Mouse (Mus musculus): Measurements from ENCODE around the gene Dmxl2. TPM values are rescaled to one million over a fixed set of nuclear protein-coding genes. Genes with fewer than 3 reads are reported as not detected.
A peak's percentile ranks its signal among the peaks of the same experiment; 100 is the strongest.

Gene Dmxl2
- polyA plus RNA-seq, 1 experiment: not detected

DNA sequence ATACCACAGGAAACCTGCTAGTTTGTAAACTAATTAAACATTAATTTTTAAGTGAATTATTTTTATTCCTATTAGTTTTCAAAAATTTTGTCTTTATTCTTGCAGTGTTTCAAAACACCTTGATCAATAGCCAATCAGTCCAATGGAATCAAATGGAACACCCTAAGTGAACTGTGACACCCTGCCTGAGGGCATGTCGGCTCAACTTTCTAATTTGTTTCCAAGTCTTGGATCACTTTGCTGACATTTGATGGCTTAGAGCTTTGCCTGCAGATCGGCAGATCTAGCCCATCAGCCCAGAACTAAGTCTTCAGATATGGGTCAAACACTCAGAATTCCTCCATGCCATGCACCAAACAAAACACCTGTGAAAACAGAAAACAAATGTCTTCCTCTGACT is 14.6 kb upstream of the Dmxl2 start:
- Histone ChIP-seq H3K4me1 (ENCODE audit: control insufficient read depth, insufficient read depth, low read length) (peaks cover 3% of the 10 kb centered on the region), H3K27ac (ENCODE audit: insufficient read depth, low read depth, low read length) (no peak overlapping the region), H3K4me3 (ENCODE audit: insufficient read depth, low read depth, low read length) (no peak overlapping the region)
- 68% methylated on average over 2 of the region's 2 CpGs for WGBS
- TF ChIP-seq CTCF (IDR thresholded peaks at IDR 0.05; ENCODE audit: insufficient read depth, low read depth, low read length) (no peak), POLR2A (IDR thresholded peaks at IDR 0.05; ENCODE audit: insufficient read depth, low read depth, low read length) (no peak)

DNA sequence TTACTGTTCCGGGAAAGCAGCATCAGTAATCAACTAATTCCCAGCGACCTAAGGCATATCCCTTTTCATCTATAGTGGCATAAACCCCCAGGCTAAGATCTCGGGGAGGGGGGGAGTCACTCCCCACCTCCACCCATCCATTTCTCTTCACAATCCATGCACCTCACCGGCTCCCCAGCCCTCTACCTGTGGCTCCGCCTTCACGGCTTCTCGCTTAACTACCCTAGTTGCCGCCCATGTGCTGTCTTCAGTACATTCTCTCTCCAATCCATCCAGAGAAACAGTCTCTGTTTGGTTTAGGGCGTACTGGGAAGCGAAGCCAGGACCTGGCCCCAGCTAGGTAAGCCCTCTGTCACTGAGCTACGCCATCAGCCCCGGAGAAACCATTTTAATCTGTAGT is 1.4 kb upstream of the Dmxl2 start:
- Histone ChIP-seq H3K4me1 (ENCODE audit: control insufficient read depth, insufficient read depth, low read length) (peaks cover 5% of the 10 kb centered on the region; the same call in 1 of the 2 replicates), H3K27ac (ENCODE audit: insufficient read depth, low read depth, low read length) (no peak overlapping the region), H3K4me3 (ENCODE audit: insufficient read depth, low read depth, low read length) (no peak overlapping the region)
- WGBS: 20% methylated on average over 12 of the region's 12 CpGs
- TF ChIP-seq POLR2A (IDR thresholded peaks at IDR 0.05; ENCODE audit: insufficient read depth, low read depth, low read length): no peak
- TF ChIP-seq CTCF (IDR thresholded peaks at IDR 0.05; ENCODE audit: insufficient read depth, low read depth, low read length): no peak

DNA sequence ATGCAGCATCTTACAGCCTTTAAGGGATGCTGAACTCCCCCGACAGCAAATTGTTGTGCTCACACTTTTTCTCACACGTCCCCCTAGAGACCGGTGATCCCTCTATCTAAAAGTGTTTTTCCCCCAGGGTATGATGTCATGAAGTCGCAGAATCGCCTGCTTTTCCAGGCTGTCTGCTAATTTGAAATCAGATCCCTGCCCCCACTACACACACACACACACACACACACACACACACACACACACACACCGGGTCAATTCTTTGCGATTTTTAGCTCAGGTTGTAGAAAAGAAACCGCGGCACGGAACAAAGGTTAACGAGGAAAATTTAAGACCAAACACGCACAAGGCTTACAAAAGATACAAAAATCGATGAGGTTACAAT is 677 bp upstream of the Dmxl2 start:
- Histone ChIP-seq H3K4me1 (ENCODE audit: control insufficient read depth, insufficient read depth, low read length) (peaks cover 7% of the 10 kb centered on the region), H3K4me3 (ENCODE audit: insufficient read depth, low read depth, low read length) (peak overlapping the region; percentile 59), H3K27ac (ENCODE audit: insufficient read depth, low read depth, low read length) (peak overlapping the region; percentile 69; the same call in 1 of the 2 replicates)
- TF ChIP-seq CTCF (IDR thresholded peaks at IDR 0.05; ENCODE audit: insufficient read depth, low read depth, low read length) (no peak), POLR2A (IDR thresholded peaks at IDR 0.05; ENCODE audit: insufficient read depth, low read depth, low read length) (no peak)
- WGBS: under 1% methylated on average over 13 of the region's 13 CpGs

DNA sequence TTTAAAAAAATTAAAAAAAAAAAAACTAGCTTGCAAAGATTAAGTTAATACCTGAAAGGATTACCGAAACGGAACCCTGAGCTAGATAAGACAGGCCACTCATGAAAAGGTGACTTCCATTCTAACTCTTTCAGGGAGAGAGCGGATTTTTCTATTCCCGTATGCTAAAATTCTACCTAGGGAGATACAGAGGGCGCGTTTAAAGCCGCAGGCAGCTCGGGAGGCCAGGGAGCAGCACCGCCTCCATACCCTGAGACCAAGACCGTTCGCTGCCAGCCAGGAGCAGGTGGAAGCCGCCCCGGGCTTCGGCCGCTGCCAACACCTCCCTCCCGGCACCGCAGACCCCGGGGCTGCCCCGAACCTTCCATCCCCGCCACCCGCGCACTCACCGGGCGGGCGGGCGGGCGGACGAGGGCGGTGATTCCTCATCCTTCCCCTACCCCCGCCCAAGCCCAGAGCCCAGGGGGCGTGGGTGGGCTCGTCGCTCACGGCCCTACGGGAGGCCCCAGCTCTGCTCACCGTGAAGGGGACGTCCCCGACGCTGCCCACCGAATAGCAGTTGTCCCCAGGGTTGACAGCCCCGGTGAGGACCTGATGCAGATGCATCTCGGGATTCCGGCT is 484 bp downstream of the Dmxl2 start:
- peak overlapping the region; percentile 66 for H3K27ac ChIP-seq (ENCODE audit: insufficient read depth, low read depth, low read length)
- H3K4me3 ChIP-seq (ENCODE audit: insufficient read depth, low read depth, low read length): peak overlapping the region; percentile 59
- peaks cover 7% of the 10 kb centered on the region for H3K4me1 ChIP-seq (ENCODE audit: control insufficient read depth, insufficient read depth, low read length)
- TF ChIP-seq CTCF (IDR thresholded peaks at IDR 0.05; ENCODE audit: insufficient read depth, low read depth, low read length) (no peak), POLR2A (IDR thresholded peaks at IDR 0.05; ENCODE audit: insufficient read depth, low read depth, low read length) (no peak)
- WGBS: under 1% methylated on average over 35 of the region's 43 CpGs

DNA sequence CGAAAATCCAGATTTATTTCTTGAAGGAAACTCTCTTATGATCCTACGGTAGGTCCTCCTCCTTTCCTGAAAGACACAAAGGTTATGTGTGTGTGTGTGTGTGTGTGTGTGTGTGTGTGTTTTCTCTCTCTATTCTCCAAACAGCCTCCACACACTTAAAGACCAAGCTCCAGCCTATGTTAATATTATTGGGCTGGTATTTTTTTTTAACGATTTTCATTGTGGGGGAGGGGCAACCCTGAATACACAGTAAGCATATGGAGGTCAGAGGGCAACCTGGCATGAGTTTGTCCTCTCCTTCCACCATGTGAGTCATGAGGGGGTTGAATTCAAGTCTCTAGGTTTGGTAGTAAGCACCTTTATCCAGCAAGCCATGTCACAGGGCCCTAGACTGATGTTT is 1.6 kb downstream of the Dmxl2 start:
- peaks cover 7% of the 10 kb centered on the region for H3K4me1 ChIP-seq (ENCODE audit: control insufficient read depth, insufficient read depth, low read length)
- 66% methylated on average over 3 of the region's 3 CpGs for WGBS
- TF ChIP-seq POLR2A (IDR thresholded peaks at IDR 0.05; ENCODE audit: insufficient read depth, low read depth, low read length) (no peak), CTCF (IDR thresholded peaks at IDR 0.05; ENCODE audit: insufficient read depth, low read depth, low read length) (no peak)
- H3K4me3 ChIP-seq (ENCODE audit: insufficient read depth, low read depth, low read length): no peak overlapping the region; the same call in 1 of the 2 replicates
- no peak overlapping the region for H3K27ac ChIP-seq (ENCODE audit: insufficient read depth, low read depth, low read length)

DNA sequence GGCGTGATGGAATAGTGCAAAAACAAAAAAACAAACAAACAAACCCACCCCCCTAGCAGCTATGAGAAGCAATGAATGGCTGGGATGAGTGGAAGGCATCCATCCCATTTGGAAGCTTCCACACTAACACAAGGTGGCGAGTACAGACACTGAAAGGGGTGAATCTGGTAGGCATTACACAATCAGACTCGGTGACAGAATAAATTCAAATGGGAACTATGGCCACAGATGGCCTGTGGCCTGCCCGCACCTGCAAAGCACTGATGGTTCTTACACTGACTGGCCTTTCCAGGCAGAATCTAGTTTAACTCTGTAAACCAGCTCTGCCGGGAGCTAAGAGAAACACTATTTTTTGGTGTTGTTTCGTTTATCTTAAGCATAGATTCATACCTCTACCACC is 2.1 kb downstream of the Dmxl2 start:
- Histone ChIP-seq H3K27ac (ENCODE audit: insufficient read depth, low read depth, low read length) (no peak overlapping the region), H3K4me3 (ENCODE audit: insufficient read depth, low read depth, low read length) (no peak overlapping the region), H3K4me1 (ENCODE audit: control insufficient read depth, insufficient read depth, low read length) (peaks cover 7% of the 10 kb centered on the region)
- 79% methylated on average over 6 of the region's 6 CpGs for WGBS
- TF ChIP-seq POLR2A (IDR thresholded peaks at IDR 0.05; ENCODE audit: insufficient read depth, low read depth, low read length) (no peak), CTCF (IDR thresholded peaks at IDR 0.05; ENCODE audit: insufficient read depth, low read depth, low read length) (no peak)

DNA sequence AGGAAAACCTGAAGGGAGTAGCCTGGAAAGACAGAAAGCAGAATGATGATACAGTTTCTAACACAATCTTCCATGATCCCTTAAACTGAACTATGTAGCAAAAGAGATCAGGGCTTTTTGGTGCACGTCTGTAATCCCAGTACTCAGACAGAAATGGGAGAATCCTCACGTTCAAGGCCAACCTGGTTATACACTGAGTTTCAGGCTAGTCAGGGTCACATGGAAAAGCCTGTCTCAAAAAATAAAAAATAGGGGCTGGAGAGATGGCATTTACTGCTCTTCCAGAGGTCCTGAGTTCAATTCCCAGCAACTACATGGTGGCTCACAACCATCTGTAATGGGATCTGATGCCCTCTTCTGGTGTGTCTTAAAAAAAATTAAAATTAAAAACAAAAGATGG is 11.0 kb downstream of the Dmxl2 start:
- 94% methylated on average over 2 of the region's 2 CpGs for WGBS
- TF ChIP-seq POLR2A (IDR thresholded peaks at IDR 0.05; ENCODE audit: insufficient read depth, low read depth, low read length): no peak
- no peak for TF ChIP-seq CTCF (IDR thresholded peaks at IDR 0.05; ENCODE audit: insufficient read depth, low read depth, low read length)
- H3K27ac ChIP-seq (ENCODE audit: insufficient read depth, low read depth, low read length): no peak overlapping the region
- H3K4me1 ChIP-seq (ENCODE audit: control insufficient read depth, insufficient read depth, low read length): no peaks in the 10 kb centered on the region
- H3K4me3 ChIP-seq (ENCODE audit: insufficient read depth, low read depth, low read length): no peak overlapping the region

DNA sequence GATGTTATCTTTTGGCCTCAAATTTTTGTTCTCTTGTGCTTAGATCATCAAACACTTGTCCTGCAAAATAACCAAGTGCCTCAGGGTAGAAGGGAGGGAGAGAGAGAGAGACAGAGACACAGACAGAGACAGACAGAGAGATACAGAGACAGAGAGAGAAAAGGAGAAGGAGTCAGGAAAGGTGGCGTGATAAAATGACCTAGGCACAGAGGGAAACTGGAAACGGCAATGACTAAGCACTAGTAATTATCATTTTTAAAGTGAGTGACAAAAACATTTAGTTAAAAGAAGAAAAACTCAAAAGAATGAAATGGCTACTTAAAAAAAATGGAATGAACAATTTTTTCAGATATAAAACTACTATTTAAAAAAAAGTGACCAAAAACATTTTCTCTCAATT is 11.8 kb downstream of the Dmxl2 start:
- TF ChIP-seq CTCF (IDR thresholded peaks at IDR 0.05; ENCODE audit: insufficient read depth, low read depth, low read length) (no peak), POLR2A (IDR thresholded peaks at IDR 0.05; ENCODE audit: insufficient read depth, low read depth, low read length) (no peak)
- no peak overlapping the region for H3K4me3 ChIP-seq (ENCODE audit: insufficient read depth, low read depth, low read length)
- no peak overlapping the region for H3K27ac ChIP-seq (ENCODE audit: insufficient read depth, low read depth, low read length)
- no peaks in the 10 kb centered on the region for H3K4me1 ChIP-seq (ENCODE audit: control insufficient read depth, insufficient read depth, low read length)
- 50% methylated on average over 2 of the region's 2 CpGs for WGBS

DNA sequence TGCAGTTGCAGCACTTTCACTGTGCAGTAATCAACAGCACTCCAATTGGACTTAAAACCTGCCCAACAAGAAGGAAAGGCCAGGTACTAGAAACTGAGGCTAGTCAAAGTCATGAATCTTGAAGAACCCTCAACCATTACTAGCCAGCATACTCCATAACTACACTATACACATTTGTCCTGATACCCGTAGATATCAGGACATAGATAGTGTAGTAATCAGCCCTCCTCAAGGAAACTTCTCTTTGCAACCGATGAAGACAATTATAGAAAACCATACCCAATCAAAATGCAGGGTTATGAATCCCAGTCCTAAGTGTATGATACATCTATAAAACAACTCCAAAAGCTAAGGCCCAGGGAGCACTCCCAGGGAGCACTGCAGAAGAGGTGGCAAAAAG is 16.5 kb downstream of the Dmxl2 start:
- Histone ChIP-seq H3K4me1 (ENCODE audit: control insufficient read depth, insufficient read depth, low read length) (peaks cover 4% of the 10 kb centered on the region; the same call in 1 of the 2 replicates), H3K4me3 (ENCODE audit: insufficient read depth, low read depth, low read length) (no peak overlapping the region), H3K27ac (ENCODE audit: insufficient read depth, low read depth, low read length) (no peak overlapping the region)
- TF ChIP-seq POLR2A (IDR thresholded peaks at IDR 0.05; ENCODE audit: insufficient read depth, low read depth, low read length) (no peak), CTCF (IDR thresholded peaks at IDR 0.05; ENCODE audit: insufficient read depth, low read depth, low read length) (no peak)
- WGBS: 92% methylated on average over 2 of the region's 2 CpGs
